Mouse (Mus musculus) heart, postnatal 4 days (tissue): ENCODE results near the gene Stmn1. TPM values are rescaled to one million over a fixed set of nuclear protein-coding genes. Genes with fewer than 3 reads are reported as not detected.

Experiments
- DNase-seq: peaks from one replicate; pipeline ENCODE4 v3.0.0; 2021
- total RNA-seq, 2 experiments: library from RNA; stranded (reverse); gene quantifications; 2 replicates each; pipeline ENCODE4 v1.2.3; 2021

The Stmn1 gene
- total RNA-seq, 2 experiments from 2014 or later: 312 to 327 TPM

DNA sequence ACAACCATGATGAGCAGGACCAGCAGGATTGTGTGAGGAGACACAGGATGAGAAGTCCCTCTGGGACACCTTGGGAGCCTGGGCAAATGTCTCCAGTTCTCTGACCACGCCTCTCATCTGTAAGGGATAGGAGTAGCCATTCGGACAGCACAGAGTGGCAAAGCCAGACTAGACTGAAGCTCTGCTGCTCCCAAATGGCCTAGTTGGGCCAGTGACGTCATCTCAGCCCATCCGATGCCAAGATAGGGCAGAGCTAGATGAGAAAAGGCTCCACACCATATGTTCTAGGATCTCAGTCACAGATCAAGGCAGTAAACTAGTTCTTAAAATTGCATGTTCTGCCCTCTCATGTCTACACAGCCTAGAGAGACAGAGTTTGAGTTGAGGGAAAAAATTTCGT is 9.3 kb upstream of the Stmn1 start:
- no peak for DNase-seq

DNA sequence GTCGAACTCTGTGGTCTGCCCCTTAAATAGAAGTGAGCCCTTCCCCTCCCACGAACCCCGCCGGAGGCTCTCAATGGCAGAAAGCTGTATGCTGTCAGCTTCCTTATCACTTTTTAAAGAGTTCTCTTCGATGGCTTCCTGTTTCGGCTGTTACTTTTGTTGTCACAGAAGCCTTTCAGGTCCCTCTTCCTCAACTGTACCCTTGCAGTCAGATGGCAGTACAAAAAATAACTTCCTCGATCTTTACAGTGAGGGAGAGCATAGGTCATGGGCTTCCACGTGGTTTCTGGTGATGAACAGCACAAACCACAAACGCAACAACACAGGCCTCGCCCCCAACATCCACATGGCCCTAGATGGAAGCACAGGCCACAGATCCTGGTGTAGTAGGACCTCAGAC is 7.8 kb upstream of the Stmn1 start:
- DNase-seq: no peak

DNA sequence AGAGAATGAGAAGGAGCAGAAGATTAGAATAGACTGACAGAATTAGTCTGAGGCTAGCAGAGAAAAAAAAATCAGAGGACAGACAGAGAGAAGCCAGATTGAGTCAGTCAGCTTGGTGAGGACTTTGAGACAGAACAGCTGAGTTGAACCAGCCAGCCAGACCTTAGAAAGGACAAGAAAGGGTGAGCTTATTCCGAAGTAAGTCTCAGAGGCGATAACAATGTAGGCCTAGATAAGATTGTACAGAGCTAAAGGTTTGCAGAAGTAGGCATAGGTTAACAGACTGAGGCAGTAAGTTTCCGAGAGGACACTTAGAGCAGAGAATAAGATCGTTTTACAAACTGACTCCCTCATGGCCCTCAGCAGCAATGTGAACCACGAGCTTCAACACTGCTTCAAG is 6.9 kb upstream of the Stmn1 start:
- no peak for DNase-seq

DNA sequence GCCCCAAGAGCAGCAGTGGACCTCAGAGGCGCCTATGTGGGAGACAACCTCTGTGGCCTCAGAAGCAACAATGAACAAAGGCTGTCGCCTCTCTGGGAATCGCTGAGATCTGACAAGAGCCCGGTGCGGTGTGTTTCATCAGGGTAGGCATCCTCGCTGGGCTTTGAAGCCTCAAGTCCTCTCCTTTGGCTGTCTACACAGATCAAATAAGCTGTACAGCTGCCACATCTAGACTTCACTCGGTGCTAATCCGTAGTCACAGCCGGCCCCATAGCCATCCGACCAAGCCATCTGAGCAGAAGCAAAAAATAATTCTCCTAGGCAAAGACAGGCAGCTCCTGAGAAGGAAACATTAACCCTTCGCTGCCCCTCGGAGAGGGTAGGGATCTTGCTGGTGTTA is 2.3 kb upstream of the Stmn1 start:
- DNase-seq: no peak

DNA sequence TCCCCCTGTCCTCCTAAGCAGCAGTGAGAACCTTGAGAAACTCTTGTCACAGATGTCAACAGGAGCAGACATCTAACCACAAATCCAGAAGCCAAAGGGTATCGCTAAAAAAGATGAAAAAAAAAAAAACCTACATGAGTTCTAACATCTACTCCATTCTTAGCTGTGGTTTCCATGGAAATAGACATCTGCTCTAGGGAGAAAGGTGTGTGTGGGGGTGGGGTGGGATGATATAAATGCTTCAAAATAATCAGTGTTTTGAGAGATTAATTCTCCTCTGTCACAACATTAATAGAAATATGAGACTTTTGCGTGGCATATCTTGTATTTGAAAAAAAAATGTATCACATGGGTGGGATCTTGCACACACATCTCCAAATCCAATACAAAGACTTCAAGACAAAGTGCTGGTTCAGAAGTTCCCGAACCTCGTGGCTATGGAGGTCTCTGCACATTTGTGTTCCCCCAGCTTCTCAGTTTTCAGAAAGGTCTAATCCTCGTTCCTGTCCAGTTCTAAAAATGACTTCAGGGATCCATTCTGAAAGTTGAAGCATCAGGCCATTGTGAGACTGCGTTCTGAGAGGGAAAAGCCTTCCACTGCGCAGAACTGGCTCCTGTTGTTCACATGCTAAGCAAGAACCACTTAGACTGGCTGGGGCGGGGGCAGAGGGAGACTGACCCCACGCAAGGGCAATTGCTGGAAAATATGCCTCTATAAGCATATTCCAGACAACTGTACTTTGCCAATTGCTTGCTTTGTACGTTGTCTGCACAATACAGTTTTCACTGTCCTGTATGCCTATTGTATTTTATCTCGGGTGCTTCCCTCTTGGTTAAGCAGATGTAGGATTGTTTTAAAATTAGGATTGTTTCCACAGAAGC is 1.5 kb upstream of the Stmn1 start:
- DNase-seq: no peak

DNA sequence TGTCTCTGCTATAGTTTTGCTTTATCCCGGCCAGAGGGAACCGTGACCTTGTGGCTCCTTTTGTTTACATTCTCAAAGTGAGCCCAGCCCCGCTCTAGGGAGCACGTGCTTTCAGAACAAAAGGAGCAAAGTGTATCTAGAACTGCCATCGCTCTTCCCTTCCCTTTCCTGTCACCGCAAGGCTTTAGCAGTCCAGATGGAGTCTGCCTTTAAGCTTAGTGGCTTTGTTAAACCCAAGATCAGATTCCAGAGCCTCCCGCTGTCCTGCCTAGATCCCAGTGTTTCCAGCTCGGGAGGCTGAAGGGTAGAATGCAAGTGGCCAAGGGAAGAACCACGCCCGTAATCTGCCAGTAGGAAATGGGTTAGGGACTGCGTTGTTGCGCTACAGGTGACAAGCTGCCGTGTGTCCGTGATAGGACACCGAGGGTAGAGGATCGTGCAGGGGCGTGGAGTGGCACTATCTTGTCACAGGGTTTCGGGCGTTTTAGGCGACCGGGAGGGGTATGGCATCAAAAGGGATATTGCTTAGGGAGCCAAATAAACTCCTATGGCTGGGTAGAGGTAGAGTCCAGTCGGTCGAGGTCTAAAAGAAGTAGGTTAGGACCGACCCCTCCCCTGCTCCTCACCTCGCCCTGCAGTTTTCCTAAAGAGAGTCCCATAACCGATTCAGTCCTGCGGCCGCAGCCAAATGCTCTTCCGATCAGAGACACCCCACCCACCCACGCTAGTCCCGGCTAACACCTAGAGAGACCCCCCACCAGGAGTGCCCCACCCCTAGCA is 495 bp upstream of the Stmn1 start:
- DNase-seq: peak; percentile 32

DNA sequence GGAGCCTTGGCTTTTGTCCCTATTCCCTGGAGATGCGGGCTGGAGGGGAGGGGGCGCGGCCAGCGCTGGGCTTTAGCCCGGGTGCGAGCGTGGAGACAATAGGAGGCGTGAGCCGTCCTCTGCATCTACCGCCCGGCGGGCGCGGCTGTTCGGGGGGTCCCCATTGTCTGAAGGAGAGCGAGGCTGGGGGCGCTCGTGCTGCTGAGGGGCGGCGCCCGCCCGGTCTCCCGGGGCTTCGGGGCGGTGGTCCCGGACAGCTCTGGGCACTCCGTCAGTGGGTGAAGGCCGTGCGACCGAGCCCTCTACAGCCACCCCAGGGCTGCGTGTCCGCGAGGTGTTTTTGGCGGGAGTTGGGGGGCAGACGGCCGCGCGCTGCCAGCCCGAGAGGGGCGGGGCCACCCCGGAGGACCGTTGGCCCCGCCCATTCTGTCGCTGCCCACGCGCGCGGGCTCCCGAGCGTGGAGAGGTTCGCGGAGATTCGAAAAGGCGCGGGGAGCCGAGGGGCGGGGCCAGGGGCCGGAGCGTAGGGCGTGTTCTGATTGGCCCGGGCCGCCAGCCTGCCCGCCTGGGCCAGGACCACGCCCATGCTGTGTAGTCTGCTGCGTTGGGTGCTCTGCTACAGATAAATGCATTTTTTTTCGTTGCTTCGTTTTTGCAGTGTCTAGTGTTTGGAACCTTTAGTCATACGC is 602 bp downstream of the Stmn1 start:
- DNase-seq: peak; percentile 96

DNA sequence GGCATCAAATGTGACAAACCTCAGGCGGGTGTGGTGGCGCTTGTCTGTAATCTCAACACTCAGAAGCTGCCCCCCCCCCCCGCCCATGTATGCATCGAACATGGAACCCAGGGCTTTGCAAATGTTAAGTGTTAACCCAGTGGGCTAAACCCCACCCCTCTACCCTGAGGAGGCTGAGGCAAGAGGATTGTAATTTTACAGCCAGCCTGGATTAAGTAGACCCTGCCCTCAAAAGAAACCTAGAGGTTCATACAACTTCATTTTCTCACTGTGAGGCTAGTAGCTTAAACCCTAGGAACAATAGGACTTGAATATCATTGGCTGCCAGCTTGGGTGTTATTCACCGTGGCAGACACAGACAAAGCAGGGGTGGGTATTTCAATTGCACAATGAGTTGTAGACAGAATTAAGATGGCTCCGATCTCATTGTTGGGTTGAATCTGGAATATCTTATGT is 1.2 kb downstream of the Stmn1 start:
- no peak for DNase-seq

DNA sequence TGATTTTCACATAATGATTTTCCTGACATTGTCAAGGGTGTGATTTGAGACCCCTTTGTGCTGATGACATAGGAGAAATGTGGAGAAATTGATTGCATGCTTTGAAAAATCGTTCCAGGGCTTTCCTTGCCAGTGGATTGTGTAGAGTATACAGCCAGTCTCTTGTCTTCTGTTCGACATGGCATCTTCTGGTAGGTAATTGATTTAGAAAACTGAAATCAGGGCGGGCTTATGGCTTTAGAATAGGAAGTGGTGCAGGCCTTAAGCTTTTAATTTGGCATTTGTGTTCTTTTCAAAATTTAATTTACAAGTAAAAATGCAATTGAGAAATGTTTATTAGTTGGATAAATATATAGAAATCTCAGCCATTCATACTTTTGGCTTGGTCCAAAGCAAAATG is 1.9 kb downstream of the Stmn1 start:
- no peak for DNase-seq

DNA sequence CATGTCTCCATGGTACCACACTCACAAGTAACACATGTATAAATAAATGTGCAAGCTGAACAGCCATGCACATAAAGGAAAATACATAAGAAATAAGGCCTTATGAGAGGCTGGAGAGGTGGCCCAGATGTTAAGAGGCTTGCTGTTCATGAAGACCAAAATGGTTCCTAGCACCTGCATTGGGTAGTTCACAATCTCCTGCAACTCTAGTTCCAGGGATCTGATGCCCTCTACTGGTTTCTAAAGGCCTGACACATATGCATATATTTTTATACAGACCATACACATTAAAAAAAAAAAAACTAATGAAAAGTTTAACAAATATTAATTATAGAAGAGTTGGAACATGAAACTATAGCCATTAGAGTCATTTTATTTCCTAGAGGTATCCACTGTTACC is 3.3 kb downstream of the Stmn1 start:
- DNase-seq: no peak

DNA sequence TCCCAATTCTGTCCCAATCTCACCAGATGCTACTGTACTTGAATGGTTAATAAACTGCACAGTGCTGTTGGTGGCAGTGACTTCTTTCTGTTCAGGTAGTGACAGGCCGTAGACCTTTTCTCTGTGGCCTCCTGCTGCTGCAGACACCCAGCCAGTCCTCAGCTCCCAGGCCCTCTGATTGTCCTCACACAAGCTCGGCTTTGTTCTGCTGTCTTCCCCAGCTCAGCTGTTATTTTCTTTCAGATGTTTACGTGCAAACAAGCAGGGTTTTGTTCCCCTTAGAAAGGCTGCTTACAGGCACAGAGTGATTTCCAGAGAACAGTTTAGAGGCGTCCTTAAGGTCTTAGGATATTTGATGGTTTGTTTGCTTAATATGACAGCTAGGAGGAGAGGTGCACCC is 5.6 kb downstream of the Stmn1 start:
- no peak for DNase-seq

DNA sequence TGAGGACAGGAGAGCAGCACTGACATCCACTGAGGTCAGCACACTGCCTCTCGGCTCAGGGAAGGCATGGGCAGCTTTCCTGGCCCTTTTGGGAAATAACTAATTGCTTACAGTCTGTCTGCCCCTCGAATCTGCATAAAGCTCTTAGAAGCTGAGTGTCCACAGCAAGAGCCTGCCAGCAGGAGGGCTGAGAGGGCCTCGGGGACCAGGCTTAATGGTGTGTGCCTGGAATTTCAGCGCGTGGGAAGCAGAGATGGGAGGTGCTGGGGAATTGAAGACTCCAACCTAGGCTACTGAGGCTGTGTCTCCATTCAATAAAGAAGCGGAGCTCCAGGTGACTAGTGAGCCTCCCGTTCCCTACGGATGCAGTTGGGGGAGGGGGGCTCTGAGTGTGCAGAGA is 6.1 kb downstream of the Stmn1 start:
- DNase-seq: no peak

DNA sequence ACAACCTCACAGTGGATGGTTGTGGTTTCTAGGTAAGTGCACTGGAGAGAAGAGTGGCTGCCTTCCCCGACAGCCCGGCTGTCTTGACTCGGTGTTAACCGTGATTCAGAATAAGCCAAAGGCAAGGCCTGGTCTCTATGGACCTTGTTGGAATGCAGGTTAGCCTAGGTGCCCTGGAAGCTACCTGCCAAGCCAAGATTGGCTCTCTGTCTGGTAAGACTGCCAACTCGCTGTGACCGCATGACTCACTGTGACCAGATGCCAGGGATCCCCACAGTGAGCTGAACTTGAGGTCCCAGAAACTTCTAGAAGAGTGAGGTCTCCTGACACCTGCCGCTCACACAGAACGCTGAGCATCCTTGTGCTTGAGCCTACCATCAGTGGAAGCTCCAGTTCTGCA is 8.8 kb downstream of the Stmn1 start:
- no peak for DNase-seq

DNA sequence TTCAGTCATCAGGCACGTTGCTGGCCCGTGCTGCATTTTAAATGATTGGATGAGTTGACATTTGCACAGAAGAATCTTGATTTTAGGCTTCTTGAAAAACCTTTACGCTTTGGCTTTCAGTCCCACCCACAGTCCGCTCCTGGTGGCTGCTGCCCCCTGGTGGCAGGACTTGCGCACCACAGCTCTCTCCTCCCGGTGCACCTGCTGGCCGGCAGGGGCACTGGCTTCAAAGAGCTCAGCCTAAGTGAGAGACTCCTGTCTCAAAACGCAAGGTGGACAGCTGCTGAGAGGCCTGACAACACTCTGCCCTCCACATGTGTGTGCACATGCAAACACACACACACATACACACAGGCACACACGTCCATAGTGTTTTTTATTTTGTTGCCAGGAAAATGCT is 9.9 kb downstream of the Stmn1 start:
- peak; percentile 97 for DNase-seq

DNA sequence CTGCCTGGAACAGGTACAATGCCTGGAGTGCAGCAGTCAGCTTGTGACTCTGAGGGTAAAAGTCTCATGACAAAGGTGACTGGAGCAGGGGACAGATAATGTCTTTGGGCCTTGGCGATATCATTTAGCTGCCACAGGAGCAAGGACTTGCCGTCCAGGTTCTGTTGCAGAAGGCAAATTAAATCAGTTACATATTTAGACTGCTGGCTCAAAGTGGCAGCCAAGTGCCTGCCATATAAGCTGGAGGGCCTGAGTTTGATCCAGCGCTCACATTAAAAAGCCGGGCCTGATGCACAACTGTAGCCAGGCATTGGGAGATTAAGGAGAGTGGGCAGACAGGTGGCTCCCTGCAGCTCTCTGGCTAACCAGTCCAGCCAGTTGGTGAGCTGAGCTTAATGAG is 11.7 kb downstream of the Stmn1 start:
- no peak for DNase-seq

DNA sequence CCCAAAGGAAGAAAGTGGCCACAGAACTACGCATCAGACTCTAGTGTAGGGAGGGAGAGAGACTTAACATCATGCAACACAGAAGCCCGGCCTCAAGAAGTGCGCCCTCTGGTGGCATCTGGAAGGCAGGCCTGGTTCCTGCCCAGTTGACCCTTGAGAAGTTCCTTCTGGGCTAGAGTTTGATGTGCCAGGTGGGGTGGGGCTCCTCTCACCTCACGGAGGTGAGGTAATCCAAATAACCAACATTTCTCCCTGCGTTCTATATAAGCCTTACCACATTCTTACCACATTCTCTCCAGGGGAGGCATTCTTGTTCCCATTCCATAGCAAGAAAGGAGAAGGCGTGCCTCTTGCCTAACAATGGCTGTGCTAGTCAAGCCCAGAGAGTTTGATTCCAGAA is 12.7 kb downstream of the Stmn1 start:
- DNase-seq: peak; percentile 83

DNA sequence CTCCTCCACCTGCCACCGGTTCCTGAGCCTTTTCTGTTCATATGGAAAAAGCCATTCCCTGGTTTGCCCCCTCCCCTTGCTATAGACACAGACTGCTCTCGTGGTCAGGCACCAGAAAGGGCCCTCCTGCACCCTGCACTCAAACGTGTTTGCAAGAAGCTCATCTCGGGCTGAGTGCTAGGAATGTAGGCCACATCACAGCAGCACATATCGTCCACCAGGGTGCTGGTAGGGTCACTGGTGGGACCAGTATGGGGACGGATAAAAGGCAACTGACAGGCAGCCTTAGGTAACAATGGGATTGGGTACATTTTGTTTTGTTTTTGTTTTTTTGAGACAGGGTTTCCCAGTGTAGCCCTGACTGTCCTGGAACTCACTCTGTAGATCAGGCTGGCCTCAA is 13.2 kb downstream of the Stmn1 start:
- DNase-seq: no peak

DNA sequence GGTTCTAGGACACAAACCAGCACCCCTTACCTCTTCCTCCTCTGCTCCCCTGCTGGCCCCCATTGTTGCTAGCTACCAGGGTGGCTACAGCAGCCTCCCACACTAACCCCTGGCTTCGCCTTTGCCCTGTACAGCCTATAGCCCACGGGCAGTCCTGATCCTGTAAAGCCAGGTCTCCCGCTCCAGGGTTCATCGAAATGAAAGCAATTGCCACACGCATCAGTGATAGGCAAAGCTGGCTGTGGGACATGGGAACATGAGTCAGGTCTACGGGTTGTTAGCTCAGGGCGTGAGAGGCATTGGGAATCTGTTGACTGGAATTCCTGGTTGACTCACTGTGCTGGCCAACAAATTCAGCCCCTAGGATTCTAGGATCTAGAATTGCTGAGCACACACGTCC is 14.3 kb downstream of the Stmn1 start:
- no peak for DNase-seq

DNA sequence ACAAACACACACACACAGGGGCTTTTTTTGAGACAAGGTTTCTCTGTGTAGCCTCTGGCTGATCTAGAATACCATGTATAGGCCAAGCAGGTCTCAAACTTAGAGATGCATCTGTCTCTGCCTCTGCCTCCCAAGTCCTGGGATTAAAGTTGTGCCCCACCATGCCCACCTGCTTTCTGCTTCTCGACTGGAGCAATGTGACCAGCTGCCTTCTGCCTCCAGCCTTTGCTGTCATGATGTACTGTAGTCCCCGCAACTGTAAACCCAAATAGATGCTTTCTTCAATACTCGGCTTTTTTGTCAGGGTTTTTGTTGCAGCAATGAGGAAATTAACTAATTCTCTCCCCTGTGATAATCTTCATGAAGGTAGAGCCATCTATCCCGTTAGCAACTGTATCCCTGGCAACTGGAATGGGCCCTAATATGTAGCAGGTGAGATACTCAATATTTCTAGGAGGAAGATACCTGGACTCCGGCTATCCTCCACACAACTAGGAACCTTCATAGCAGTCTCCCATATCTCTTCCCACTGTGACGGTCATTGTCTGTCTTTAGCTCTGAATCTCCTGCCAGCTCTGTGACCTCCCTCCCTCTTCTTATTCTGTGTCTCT is 15.1 kb downstream of the Stmn1 start:
- no peak for DNase-seq

DNA sequence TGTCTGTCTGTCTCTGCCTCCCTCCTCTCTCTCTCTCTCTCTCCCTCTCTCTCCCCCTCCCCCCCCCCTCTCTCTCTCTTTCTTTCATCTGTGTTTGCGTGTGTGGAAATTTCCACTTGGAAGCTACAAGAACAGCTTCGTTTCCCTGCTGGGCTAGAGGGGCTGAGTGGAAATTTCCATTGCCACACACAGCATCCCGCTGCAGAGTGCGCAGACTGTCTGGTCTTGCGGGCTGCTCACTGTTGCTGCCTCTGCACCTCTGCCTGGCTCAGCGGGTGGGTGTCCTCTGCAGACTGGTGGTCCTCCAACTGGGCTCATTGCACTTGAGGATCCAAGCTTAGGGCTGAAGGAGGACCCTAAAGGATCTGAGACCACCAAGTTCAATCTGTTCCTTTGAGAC is 15.6 kb downstream of the Stmn1 start:
- DNase-seq: no peak

DNA sequence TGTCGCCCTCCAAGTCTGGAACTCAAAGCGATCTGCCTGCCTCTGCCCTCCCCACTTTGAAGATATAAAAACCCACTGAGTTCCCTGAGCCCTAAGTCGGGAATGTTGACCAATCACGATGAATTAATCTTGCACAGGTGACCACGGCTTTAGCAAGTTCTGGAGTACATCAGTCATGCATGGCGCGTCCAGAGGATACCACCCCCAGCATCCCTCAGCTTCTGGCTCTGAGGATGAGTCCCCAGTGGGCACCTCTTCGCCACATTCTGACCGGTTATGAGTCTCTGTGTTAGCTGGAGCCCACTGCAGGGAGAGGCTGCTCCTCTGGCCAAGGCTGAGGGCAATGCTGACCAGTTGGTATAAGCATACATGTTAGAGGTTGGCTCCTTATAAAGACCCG is 16.1 kb downstream of the Stmn1 start:
- DNase-seq: no peak

DNA sequence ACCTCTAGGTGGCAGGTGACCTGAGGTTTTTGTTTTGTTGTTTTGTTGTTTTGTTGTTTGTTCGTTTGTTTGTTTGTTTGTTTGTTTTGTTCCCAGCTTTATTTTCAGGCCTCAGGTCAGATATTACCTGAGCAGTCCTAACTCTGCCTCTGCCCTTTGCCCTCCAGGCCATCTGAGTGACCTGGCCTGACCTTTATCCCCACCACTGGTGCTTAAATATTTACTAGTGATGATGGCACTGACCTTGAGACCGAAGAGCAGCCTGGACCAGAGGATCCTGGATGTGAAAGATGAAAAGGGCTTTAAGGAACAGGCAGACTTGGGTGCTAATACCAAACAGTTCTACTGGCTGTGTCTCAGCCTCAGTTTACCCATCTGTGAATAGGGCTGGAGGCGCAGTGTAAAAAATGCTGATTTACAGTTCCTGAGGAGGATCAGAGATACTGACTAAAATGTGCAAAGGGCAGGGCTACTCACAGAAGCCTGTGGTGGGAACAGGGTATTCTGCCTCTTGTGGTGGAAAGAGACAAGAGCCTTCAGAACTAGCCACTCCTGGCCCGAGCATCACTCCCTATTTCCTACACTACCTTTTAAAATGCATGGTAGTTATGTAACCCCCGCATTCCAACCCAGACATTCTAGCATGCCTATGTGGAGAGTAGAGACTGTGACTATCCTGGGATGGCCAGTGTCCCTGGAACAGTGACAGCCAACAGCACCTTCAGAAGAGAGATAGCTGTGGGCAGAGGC is 17.2 kb downstream of the Stmn1 start:
- no peak for DNase-seq
